Mouse (Mus musculus): ENCODE measurements at regions not wholly inside any gene's neighbourhood (a gene's known extent, or its start where the extent isn't known, plus 50 kb on each side); places are given as distances from the start of the nearest gene placed in this dataset.

DNA sequence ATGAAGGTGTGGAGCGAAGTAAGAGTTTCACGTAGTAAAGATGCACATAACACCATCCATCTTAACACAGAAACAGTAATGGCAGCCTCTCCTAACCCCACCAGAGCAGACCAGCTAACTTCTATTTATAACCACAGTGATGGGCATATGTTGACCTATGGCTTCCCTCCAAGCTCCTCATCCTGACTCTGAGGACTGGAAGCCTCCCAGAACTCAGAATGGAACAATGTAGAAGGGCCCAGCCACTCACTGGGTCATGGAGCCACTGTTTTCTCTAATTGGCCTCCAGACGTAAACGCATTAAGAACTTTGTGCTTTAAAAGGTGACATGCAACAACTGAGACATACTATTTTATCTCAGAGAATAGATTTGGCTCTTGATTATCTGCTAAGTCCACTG is 77.0 kb downstream of the Irs2 start:
- no peak for DNase-seq

DNA sequence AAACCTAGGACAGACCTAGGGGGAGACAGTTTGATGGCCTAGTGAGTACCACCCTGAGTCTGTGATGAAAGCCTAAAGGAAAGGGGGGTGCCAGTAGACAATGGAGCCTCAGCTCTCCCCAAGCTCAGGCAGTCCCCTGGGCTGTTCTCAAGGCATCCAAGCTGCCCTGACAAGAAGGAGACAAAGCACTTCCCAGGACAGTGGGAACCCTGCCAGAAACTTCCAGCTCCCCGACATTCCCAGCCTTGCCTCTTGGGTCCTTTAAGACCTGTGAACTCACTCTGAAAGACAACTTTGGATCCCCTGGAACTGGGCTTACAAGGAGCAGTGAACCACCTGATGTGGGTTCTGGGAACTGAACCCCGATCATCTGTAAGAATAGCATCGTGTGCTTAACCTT is 79.4 kb downstream of the Irs2 start:
- DNase-seq = no peak

DNA sequence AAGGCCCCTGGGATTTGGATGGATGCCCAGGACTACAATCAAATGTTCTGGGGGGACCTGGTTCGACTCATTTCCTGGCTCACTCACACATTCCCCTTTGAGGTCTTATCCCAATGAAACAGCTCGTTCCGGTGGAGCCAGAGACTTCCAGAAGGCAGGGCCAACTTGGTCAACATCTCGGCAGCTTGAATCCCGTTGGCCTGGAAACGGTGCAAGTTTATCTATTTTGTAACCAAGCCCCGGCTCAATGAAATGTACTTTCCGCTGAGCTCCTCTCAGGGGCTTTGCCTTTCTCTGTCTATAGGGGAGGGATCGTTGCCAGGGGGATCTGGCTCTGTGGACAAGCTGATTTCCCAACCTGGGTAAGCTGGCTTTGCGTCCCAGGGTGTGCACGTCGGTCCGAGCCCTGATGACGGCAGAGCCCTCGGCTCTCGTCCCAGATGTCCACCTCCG is 79.9 kb downstream of the Irs2 start:
- peak; percentile 38 for DNase-seq

DNA sequence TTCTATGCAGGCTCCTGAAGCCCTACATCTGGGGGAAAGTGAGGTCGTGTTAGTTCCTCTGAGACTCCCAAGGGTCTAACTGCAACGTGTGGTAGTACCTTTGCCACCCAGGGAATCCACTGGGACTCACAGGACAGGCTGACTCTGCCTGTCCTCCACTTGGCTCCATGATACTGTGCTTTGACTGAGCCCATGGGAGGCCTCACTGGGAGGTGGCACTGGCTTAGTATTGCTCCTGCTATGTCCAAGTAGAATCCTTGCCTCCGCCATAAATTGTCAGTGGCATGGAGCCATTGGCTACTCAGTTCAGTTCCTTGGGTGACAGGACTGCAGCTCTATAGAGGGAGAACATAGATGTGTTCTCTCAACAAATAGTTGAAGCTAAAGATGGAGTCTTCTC is 81.1 kb downstream of the Irs2 start:
- no peak for DNase-seq

DNA sequence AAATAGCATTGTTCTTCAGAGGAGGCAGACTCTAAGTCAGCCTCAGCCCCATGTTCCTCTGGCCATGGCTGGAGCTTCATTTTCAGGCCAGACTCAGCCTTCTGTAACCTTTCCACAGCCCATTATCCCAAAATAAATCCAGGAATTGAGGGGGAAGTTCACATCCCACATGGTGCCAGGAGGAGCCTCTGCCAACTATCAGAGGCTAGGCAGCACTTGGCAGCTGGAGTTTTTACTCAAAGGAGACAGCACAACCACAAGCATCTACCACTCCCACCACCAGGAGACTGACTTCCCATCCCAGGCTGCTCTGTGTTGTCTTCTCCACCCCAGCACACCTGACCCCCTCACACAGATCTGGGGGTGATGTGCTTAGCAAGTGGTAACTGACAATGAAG is 81.7 kb downstream of the Irs2 start:
- peak; percentile 28 for DNase-seq

DNA sequence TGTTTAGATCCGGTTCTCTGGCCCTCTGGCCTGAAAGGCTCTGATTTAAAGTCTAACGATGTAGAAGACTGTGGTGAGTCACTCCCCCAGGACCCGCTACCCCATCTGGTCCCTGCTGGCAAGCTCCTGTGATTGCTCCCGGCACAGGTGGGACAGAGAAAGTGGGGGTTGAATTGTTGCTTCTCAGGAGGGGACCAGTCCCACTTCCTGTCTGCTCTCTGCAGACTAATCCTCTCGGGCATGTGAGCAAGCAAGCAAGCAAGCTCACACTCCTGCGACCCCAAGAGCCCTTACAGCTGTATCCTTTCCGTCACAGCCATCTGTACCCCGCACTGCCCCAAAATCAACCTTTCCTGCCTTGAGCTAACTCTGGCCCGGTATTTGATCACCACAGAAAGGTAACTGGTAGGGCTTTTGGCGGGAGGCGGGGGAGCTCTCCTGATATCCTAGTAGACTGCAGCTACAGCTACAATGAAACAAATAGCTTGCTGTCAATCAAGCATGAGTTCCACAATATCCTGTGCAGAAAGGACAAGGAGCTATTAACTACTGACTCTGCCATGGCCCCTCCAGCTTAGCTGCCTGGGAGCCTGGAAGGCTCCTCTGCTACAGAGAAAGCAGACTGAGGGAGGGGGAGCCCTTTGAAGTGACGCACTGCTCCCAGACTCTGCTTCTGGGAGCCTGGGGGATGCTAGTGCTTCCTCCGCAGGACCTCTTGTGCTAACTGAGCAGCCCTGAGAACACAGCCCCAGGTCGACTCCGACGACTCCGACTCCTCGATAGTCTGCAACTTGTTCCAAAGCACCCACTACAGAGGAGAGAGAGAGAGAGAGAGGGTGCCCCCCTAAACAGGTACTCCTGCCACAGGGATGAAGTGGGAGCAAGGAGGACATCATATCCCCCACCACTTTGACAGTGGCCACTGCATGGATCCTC is 82.4 kb downstream of the Irs2 start:
- no peak for DNase-seq

DNA sequence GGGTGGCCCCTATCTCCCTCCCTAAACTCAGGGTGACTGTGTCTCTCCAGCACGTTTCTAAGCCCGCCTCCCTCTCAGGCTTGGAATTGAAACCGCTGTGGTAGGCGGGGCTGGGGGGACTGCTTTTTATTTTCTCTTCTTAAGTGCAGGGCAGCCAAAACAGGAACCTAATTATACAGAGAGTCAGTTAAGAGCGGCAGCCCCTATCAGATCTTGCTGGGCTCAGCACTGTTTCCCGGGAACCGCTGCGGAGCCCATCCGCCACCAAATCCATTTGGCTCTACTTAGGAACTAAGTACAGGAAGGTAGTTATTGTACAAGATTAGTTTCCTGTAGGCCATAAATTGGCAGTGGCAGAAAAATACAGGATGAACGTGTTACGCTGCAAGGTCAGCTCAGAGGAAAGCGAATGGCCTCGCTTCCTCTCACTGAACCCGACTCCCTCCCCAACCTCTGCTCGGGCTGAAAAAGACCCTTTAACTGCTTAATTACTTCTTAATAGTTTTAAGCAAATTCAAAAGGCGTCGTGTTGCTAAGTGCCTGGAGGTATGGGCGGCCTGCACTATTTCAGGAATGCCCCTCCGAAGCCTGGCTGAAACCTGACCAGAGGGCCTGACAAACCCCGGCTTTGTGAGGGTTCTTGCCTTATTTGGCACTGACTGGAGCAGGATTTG is 83.6 kb downstream of the Irs2 start:
- DNase-seq = peak; percentile 51

DNA sequence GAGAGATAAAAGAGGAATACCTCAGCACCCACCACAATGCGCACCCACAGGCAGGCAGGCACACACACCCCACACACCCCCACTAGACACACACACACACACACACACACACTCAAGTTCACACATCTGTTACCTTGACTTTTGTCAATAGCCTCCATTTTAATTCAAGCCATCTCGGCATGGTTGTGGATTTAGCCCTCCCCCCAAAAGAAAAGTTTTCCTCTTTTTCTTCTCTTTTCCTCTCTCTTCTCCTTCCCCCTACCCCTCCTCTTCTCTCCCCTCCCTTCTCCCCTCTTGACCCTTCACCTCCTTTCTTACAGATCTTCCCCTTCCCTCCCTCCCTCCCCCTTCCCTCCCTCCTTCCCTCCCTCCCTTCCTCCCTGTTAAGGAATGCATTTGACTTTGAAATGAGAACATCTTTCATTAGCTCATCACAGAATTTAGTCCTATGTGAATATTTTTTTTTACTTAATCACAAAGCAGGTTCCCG is 84.2 kb downstream of the Irs2 start:
- no peak for DNase-seq

DNA sequence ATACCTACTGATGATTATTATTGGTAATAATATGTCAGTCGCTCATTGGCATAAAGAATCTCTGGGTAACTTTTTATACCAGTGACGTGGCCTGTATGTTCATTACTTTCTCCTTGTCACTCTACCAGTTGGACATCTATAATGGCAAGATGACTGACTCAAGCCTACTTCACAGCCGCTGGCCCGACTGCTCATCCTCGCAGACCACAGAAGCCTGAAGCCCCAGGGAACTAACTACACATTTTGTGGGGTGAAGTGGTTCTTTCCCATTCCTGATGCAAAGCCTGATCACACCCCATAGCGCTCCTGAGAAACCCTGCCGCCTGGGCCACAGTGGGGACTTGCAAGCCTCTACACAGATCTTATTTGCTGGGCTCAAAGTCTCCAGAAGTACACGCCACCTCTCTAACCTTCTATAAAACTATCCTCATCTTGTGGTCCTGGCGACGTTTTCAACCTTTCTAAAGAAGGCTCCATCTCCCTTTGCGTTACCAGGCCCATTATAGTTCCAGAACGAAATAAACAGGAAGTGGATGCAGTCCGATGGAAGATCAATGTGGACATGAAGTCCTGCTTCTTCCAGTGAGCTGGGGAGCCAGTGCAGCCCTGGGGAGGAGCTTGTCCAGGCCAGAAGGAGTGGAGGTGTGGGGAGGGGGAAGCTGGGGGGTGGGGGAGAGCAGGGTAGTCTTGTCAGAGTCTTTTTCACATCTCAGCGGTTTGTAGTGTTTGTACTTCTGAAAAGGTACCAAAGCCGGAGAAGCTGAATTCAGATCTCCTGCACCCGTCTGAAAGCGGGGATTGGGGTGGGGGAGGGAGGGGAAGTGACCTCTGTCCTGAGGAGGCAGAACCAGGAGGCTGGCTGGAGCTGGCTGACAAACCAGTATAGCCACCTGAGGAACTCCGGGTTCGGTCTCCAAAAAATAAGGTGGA is 84.9 kb downstream of the Irs2 start:
- no peak for DNase-seq

DNA sequence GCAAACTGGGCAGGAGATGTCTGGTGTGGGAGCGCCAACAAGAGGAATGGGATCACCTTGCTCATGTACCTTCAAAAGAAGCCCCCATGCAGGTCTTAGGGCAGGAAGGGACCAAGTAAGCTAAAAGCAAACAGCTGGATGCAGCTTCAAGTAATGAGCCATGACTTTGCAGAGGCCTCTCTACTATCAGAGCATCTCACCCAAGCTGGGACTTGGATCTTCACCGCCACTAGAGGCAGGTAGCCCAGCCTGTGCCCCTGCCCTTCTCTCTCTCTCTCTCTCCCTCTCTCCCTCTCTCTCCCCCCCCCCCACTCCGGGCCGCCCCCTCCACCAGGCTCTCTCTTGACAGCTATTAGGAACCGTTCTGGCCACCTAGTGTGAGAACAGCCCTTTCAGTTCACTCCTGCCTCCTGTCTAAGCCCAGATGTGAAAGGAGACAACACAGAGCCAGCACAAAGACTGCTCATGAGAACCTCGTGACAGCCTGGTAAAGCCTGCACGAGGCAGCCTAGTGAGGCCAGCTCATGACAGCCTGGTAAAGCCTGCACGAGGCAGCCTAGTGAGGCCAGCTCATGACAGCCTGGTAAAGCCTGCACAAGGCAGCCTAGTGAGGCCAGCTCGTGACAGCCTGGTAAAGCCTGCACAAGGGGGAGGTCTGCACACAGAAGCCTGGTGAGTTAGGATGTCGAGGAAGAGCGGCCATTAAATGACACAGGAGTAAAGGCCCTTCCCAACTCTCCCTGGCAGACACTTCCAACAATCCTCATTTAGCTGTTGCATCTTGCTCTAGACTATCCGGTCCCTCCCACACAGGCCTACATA is 85.8 kb downstream of the Irs2 start:
- DNase-seq = no peak

DNA sequence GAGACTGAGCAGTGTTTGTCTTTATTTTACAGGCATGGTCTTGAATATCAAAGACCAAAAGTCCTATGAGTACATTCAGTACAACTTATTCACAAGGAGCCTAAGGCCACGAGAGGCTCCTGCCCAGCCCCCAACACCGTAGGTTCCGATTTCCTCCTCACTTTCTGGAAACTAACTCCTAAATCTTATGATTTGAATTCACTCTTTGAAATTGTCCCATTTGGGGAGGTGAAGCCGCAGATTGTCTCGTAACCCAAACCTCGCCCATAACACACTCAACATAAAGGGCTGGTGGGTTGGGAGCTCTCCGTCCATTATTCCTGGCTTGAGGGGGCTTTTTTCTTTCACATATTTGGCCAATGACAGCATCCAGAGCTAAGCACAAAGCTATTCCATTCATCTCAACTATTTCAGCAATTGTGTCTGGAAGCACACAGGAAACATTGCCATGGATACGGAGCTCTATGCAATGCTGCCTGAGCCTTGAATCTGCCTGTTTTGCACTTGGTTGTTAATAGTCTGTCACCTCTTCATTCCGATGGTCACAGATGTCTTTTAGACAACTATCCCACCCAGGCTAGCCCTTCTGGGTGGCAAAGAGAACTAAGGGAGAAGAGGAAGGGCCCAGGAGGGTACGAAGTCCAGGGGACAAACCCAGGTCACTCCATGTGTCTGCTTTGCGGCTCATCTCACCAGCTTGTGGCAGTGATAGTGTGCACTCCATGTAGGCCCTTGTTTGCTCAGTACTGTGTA is 86.6 kb downstream of the Irs2 start:
- DNase-seq = no peak

DNA sequence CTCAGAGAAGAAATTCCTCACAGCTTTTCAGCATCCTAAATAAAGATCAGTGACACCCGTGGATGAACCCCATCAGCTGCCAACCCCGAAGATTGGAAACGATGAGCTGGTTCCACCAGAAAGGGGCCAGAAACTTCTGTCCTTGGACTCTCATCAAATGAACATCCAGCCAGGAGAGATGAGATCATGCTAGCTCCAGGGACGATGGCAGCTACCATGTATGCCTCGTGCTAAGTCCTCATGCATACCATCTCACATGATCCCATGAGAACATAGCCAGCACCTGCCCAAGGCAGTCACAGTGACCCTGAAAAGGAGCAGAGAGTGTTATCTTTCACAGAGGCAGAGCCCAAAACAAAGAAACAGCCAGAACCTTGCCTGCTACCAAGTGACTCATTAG is 88.6 kb downstream of the Irs2 start:
- no peak for DNase-seq

DNA sequence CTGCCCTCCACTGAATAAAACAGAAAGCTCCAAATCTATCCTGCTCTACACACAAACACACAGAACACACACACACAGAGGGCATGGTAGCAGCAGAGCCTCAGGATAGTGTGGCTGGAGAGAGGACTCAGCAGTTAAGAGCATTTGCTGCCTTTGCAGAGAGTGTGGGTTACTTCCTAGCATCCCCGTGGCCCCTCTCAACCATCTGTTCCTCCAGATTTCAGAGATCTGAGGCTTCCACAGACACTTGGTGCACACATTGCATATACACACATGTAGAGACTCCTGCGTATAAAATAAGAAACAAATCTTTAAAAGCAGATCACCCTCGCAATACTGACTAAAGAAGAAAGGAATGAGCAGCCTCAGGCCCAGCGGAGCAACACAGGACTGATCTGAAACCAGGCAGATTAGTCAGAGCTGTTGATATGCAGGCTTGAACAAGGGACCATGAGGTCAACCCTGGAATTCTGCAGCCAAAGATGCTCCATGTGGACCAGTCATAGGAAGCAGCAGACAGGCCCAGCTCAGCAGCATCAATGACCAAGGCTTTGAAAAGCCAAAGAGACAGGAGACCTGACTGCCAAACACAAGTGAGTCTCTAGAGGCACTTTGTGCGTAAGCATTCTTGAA is 89.7 kb downstream of the Irs2 start:
- DNase-seq = peak; percentile 50

DNA sequence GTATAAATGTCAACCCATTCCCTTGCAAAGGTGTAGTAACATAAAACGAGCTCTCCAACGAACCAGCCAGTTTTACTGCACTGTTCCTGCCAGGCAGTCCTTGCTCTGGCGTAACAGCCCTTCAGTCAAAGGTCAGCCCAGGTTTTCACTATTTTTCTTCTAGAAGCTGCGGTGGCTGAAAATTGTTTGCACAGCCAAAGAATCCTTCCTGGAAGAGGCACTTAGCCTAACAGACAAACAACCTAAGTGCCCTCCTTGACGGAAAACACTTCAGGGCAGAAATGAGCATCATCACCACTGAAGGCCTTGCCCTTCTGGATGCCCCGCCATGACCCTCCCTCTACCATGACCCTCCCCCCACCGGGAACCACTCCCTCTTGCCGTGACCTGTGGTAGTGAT is 93.6 kb downstream of the Irs2 start:
- no peak for DNase-seq

DNA sequence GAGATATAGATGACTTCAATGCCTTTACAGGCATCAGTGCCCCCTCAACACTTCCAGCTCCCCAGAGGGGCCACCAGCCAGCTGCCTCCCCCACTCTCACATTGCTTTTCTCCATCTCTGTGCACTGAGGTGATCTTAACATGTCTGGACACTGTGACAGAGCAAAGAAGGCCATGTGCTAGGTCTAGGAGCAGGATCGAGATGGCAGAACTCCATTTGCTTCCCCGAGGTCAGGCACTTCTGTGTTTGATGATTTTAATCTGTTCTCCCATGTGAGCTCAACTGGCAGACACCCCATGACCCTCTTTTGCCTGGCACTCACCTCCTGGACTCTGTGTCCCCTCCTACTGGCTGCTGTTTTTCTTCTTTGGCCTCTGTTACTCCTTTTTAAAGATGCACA is 95.8 kb downstream of the Irs2 start:
- no peak for DNase-seq

DNA sequence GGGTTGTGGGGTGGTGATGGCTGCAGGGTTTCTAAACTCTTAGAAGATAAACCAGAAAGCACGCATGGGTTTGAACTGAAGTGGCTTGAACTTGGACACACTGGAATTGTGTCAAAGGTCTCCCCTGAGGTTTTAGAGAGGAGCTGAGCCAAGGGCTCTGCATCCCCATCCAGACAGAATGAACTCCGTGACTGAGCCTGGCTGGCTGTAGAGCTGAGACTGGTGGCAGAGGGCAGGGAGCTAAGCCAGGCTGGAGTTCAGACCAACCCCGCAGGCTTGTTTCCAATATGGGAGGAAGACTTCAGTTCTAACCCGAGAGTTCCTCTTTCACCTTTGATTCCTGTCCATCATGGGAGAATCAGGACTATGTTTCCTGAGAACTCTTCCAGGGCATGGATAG is 96.9 kb downstream of the Irs2 start:
- no peak for DNase-seq

DNA sequence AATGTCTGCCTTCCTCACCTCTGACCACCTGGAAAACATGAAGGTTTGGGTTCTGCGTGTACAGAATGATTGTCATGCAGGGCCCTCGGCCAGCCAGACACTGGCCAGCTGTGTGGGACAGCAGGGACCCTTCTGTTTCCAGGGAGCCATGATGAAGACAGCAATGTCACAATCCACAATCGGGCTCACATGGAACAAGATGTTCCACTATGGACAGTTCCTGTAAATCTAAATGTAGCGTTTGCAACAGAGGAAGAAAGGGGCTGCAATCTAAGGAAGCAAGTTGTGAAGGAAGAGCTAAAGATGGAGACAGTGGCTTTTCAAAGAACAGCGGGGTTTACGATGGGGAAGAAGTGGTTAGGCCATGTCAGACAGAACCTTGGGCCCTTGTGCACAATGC is 97.3 kb downstream of the Irs2 start:
- DNase-seq = no peak

DNA sequence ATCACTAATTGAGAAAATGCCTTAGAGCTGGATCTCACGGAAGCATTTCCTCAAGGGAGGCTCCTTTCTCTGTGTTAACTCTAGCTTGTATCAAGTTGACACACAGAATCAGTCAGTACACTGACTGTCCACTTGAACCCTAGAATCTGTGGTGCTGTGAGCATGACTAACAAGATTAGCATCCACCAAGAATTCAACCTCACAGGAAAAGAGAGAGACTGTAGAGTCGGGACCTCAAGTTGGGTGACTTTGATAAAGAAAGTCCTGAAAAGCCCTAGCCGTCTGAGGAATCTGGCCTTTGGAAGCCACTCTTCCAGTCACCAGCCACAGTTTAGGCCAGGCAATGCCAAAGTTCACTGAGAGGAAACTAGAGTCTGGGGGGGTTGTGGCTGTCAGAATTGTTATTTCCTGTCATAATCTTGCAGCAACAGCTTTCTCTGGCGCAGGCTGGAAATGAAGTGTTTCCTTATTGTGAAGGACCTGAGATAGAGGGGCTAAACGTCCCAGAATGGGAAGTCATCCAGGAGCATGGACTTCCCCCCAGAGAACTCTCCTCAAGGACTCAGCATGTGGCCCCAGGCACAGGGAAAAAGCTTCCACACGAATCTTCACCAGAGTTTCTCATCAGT is 97.9 kb downstream of the Irs2 start:
- DNase-seq = no peak

DNA sequence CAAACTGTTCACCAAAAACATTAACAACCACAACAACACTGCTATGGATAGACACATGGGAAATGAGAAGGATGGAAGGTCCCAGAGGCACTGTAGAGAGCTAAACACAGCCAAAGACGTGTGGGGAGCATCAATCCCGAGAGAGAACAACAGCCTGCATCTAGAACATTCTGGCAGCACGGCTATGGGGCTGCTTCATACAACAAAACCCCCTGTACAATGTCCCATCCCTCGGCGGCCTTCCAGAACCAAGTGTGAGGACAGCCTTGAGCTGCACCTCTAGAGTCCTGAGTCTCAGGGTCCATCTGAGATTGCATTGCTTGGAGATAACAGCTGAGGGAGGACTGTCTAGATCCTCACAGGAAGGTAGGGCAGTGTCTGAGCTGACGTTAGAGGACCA is 99.1 kb downstream of the Irs2 start:
- no peak for DNase-seq

DNA sequence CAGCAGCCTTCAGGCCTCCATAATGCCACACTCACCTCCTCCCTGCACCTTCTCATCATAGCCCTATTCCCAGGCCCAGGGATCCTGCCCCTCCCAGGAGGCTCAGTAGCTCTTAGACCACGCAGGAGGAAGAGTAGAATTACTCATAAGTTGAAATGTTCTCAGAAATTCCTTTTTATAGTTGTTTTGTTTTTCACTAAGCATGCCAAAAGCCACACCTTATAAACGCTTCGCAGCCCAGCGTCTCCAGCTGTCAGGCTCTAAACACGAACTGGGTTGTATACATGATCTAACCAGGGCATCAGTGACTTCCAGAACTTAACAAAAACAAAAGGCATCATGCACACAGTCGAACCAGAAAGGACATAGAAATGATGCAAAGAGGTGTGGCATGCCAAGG is 101.9 kb downstream of the Irs2 start:
- DNase-seq = no peak

Measured in layer of hippocampus, adult 9-11 months (tissue).